Mouse (Mus musculus) liver, postnatal 0 days (tissue): ENCODE data around the gene Nup205.

Experiments used
- CTCF ChIP-seq: sonication (generic); IDR thresholded peaks from 2 replicates; pipeline ENCODE4 v1.5.1; 2016; ENCODE audit warnings: antibody characterized with exemption, low read depth
- EP300 ChIP-seq: IDR thresholded peaks from 2 replicates; pipeline ENCODE4 v1.6.1; 2016; ENCODE audit warnings: antibody characterized with exemption, low read depth, mild to moderate bottlenecking

DNA sequence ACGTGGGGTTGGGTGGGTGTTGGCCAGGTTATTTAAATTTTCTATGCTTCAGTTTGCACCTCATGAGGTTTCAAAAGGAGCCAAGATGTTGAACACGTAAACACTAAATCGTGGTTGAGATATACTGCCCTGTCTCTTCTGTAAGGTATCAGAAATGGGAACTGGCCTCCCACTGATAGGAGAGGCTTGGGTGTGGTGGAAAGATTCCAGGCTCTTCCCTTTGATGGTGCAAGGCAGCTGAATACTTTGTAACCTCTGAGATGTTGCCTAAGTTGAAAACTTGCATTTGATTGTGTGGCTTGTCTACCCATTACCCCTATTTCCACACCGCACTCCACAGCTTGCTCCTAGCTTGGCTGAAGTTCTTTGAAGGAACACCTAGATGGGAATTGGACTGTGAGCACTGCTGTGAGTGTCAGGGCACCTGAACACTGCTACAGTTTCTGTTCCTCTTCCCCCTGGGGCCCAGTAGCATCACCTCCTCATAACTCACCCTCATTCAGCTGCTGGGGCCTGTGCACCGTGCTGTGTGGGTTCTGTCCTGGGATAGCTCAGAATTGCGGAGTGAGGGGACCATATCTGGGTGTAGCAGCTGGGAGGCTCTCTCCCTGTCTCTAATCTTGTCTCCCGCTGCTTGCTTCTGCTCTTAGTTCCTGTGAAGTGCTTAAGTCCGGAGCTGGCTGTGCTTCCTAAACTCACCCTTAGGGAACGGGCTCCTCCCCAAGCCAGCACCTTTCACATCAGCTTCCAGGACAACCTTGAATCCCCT lies 77.1 kb downstream of the Nup205 start:
- TF ChIP-seq CTCF (peak; percentile 38; the same call in 1 of the 2 replicates), EP300 (peak; percentile 80)
